Mouse (Mus musculus) kidney, postnatal 10 days (tissue): ENCODE measurements around the gene Cwh43.

Experiments used
- DNase-seq: peaks from one replicate; pipeline ENCODE4 v3.0.0; 2021; ENCODE audit warnings: mixed read lengths

The Cwh43 gene

DNA sequence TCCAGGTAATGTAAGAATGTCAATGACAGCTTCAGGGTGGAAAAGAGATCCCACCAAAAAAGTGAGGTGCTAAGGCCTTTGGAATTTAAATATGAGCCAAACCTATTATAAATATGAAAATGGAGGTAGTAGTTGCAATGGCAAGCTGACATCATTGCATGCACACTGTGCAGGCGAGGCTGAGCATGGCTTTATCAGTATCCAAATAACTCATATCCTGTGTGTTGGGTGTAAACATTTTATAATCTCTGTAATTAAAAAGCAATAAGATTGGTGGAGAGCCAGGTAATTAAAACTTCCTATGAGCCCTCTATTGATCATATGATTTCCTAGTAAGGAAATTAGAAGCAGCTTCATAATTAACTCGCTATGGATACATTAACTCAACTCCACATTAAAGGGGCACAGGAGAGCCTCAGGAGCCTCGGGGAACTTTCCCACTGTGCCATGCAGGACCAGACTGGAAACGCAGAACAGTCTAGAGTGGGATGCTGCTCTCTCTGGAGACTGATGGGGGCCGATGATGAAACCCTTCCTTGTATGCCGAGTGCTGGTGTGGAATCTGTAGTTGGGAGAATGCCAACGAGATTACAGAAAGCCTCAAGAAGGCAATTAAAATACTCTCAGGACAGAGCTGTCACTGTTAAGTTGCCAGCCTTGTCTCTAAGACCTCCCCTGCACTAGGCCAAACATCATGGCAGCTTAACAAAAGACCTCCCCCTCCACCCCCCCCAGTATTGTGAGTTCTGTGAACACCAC, 5.9 kb upstream of the Cwh43 start:
- no peak for DNase-seq

DNA sequence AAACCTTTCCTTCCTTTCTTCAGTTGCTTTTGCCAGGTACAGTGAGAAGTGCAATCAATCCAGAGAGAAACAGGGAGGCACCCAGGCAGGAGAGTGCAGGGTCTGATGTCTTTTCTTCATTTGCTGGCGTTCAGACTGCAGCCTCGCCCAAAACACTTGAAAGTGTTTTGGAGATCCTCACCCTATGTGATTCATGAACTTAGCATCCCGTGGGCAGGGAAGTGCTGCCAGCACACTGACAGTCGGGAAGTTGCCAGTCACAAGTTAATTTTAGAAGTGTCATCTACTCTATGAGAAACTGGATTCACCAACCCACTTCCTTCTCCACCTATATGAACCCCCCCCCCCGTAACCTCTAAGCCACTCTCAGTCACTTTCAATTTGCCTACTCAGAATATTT, 4.5 kb upstream of the Cwh43 start:
- DNase-seq, result no peak

DNA sequence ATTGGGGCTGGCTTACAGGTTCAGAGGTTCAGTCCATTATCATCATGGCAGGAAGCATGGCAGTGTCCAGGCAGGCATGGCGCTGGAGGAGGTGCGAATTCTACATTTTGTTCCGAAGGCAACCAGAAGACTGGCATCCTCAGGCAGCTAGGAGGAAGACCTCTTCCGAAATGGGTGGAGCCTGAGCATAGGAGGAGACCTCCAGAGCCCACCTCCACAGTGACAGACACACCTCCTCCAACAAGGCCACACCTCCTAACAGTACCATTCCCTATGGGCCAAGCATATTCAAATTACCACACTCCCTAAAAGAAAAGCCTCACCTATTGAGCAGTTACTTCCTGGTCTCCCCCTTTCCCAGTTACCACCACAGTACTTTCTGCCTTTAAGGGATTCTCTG, 3.0 kb upstream of the Cwh43 start:
- no peak for DNase-seq

DNA sequence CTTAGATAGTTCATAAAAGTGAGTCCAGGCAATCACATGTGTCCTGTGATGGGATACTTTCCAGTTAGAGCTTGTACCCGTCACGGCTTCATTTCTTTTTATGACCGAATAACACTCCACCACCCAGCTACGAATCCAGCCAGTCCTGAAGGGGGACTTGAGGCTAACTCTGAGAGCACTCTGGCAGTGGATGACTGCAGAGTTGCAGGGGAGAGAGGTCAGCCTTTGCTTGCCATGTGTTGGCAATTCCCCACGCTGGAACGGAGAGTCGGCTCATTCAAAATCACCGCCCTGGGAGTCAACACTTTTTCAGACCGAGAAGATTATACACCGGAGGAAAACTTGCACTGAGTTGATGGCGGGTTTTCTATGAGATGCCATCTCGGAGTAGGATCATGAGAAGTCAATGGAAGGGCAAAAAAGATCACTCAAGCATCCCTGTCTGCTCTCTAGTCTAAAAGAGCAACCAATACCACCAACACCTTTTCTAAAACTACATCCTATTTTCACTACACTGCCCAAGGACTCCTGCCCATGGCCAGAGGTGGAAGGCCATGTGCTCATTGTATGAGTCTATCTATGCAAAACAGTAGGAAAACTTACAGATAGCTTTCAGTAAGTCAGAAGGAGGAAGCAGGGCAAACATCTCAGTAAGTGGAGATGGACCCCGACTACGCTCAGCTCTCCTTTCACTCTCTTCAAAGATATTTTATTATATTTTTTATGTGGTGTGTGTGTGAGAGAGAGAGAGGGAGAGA, 2.4 kb upstream of the Cwh43 start:
- DNase-seq, result no peak

DNA sequence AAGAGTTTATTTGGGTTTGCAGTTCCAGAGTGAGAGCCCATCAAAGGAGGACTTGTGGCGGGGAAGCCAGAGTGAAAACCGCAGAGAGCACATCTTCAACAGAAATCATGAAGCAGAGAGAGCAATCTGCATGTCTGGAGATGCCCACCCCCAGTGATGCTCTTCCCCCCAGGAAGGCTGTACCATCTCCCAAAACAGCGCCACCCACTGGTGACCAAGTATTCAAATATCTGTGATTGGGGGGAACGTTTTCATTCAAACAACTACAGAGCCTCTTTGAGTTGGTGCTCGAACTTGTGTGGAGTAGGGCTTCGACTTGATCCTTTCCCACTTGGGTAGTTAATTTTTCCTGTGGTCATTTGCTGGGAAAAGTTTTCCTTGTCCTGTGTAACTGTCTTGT, 1.1 kb upstream of the Cwh43 start:
- no peak for DNase-seq

DNA sequence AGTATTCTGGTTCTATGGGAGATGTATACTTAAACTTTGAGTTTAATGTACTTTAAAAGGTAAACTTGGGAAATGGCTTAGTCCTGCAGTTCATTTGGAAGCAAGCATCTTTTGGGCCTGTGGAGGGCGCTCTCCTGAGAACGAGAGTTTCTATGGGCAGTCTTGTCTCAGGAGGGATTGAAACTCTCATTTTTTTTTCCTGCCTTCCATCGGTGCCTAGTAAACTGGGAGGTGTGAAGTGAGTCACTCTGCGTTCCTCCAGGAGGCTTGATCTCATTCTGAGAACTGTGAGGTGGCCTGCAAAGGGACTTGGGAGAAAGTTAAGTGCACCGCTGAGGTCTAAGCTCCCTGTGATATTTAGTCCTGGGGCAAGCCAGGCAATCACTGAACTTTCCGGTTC, 986 bp downstream of the Cwh43 start:
- no peak for DNase-seq

DNA sequence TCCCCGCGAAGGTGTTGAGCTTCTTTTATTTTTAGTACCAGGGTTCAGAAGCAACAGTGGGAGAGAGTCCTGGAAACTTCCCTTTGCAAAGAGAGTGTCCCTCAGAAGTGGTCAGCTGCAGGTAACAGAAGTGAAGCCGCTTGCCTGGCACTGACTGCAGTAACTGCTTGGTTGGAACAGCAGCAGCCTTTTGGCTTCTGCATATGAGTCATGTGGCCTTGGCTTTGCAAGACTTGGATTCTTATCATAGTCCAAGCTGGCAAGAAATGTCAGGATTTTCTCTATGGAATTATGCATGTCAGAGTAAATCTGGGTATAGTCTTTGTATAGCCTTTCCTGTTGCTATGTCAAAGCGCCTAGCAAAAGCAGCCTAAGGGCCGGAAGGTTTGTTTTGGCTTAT, 4.1 kb downstream of the Cwh43 start:
- no peak for DNase-seq

DNA sequence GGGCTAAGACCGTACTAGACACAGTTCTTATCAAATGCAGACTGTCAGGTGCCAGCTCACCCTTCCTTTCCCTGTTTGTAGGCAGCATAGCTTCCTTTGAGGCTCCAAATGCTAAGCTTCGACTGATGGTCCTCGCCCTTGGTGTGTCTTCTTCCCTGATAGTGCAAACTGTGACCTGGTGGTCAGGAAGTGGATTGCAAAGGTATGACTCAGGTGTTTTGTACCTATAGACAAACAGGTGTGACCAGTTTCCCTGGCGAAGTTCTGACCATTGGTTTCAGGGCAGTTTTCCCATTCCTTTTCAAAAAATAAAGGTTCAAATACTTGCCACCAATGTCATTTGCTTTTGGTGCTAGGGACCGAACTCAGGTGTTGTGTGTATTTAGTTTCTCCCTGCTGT, 5.9 kb downstream of the Cwh43 start:
- DNase-seq, result no peak

DNA sequence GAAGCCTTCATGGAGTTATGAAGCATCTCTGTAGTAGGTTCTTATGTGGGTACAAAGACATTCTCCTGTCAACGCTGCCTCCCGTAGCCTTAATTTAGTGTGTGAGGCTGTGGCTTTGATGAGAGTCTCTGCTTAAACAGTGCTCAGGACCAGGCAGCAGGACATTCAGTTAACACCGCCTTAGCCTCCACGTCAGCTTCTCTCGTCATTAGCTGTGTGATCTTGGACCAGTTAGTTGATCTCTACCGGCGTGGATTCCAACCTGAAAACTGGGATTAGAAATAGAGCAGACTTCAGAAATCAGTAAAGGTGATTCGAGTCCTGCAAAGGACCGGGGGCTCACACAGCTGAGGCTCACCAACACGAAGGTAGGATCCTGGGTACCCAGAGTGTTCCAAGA, 8.3 kb downstream of the Cwh43 start:
- no peak for DNase-seq

DNA sequence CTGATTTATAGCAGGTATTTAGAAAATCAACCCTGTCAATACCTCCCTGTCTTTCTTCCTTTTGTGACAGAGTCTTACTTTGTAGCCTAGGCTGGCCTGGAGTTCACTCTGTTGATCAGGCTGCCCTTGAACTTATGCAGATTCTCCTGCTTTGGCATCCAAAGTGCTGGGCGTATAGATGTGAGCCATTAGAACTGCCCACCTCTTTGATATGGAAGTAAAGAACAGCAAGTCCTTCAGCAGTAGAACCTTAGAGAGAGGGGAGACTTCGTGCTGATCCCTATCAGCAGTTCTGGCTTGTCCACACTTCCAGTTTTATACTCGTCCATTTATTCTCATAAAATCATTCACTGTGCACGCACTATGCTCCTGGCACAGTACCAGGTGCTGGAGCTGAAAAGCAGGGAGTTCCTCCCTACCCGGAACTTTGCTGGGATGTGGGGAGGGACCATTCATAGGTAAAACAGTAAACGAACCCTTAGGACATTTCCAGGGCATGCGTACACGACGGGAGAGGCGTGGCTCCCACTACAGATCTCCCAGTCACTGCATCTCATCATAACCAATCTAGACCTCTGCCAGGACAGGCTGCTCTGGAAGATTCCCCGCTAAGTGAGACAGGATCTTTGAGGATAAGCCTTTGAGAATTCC, 13.3 kb downstream of the Cwh43 start:
- DNase-seq, result peak; percentile 15

DNA sequence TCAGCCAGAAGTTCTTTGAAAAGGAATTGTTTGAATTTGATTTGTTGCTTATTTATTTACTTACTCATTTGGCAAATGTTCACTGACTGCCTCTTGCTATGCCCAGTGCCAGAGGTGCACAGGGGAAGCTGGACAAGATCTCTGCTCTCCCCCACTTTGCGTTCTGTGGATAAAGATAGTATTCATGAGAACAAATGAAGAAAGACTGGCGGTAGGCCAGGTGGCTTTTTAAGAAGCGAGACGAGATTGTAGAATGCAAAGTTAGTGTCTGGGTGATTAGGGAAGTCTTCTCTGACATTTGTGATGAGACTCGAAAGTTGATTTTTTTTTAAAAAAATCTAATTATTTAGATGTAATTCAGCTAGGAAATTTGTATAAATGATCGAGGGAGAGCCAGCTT, 20.9 kb downstream of the Cwh43 start:
- DNase-seq, result no peak

DNA sequence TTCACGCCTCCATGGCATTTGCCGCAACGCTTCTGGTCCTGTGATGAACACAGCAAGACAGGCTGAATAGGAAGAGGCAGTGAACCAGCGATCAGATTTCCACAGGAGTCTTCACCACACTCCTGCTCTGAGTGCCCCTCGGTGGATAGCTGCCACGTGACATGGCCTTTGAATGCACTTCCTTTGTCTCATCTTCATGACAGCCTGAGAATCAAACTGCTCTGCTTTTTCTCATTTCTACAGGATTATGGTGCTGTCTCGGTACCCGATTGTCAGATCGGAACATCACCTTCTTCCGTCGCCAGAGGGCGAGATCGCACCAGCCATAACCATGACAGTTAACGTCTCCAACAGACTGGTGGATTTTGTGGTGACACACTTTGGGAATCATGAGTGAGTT, 25.7 kb downstream of the Cwh43 start:
- peak; percentile 88 for DNase-seq

DNA sequence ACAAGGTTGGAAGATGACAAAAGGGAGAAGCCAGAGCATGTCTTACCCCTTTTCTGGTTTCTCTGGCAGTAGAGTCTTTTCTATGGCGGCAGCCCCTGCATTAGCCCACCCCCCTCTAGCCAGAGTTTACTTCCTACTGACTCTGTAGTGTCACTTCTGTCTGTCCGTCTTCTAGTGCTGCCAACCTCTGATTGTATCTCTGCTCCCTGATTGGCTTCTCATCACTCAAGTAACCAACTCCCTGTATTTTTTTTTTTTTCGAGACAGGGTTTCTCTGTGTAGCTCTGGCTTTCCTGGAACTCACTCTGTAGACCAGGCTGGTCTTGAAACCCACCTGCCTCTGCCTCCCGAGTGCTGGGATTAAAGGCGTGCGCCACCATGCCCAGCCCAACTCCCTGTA, 26.9 kb downstream of the Cwh43 start:
- DNase-seq, result no peak

DNA sequence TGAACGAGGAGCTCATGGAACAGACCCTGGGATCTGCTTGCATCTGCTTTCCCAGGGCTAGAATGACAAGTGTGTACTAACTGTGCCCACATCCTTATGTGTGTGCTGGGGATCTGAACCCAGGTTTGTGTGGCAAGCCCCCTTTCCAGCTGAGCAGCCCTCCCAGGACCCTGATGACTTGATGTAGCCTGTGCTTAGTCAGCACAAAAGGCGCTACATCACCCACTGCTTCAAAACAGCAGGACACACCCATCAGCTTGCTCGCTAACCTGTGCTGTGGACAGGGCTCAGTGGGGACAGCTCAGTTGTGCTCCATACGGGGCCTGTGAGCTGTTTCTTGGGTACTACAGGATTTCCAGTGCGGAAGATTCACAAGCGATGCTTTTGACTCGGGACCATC, 28.9 kb downstream of the Cwh43 start:
- DNase-seq, result no peak

DNA sequence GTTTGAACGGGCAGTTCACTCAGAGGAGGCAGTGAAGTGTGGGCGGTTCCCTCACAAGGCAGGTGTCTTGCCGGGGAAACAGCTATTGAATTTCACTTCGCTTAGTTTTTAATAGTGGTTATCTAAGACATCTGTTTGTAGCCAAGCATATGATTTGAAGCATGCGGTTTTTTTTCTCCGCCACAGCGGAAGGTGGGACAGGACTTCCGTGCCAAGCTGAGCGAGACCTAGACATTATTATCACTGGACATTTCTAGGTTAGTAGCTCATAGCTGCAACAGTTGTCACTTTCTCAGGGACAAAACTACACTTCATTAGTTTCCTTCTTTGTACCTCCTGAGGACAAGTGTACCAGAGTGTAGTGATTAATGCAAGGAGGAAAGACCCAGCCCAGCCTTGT, 36.3 kb downstream of the Cwh43 start:
- no peak for DNase-seq

DNA sequence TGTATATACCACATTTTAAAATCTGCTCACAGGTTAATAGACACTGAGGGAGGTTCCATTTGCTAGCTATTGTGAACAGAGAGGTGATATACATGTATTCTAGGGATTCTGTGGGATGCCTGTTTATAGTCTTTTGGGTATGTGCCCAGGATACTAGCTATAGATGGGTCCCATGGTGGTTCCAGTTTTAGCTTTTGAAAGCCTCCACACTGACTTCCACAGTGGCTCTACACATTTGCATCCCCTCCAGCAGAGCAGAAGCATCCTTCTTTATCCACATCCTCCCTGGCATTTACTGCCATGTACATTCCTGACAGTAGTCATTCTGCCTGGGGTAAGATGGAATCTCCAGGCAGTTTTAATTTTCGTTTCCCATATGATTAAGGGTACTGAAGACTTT, 44.4 kb downstream of the Cwh43 start:
- no peak for DNase-seq

DNA sequence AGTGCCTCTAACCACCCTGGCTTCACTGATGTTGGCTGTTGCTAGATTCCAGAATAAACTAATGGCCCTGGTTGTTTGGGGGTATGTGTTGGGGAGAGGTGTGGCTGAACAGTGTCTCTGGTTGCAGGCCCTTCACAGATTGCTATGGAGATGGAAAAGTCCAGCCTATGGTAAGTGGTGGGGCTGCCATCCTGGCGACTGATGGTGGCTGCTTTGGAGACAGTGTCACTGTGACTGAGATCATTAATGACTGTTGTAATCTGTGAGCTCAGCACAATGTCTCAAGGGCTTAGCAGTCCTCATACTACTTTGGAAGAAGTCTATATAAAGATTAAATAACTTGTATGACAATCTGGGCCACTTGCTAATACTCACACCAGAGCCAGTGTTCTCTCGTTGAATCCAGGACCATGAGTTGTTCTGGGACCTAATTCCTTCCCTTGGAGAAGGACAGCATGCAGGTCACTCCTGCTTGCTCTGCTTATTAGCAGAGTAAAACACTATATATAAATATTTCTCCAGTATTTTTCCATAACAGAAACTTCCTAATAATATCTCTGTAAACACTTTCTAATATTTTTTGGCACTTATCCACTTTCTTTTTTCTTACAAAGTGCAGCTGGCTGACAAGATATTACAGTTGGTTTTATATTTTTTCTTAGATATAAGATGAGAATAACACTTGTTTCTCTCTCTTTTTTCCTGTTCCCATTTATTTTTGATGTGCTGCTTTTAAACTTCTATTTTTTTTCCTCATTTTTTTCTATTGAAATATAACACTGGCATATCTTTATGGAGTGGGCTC, 48.8 kb downstream of the Cwh43 start:
- DNase-seq, result no peak

DNA sequence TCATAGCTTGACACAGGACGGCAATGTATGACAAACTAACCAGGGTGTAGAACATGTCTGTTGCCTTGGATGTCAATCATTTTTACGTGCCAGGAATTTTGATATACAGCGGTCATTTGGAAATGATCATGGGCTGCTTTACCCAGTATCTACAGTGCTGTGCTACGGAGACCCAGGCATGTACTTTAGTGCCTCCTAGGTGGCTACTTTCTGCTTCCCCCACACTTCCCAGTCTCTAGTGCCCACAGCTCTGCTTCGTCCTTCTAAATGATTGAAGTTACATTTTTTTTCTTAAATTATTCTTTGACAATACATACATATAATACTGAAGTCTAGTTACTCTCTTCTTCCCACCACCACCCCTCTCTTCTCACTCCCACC, 49.4 kb downstream of the Cwh43 start:
- no peak for DNase-seq

DNA sequence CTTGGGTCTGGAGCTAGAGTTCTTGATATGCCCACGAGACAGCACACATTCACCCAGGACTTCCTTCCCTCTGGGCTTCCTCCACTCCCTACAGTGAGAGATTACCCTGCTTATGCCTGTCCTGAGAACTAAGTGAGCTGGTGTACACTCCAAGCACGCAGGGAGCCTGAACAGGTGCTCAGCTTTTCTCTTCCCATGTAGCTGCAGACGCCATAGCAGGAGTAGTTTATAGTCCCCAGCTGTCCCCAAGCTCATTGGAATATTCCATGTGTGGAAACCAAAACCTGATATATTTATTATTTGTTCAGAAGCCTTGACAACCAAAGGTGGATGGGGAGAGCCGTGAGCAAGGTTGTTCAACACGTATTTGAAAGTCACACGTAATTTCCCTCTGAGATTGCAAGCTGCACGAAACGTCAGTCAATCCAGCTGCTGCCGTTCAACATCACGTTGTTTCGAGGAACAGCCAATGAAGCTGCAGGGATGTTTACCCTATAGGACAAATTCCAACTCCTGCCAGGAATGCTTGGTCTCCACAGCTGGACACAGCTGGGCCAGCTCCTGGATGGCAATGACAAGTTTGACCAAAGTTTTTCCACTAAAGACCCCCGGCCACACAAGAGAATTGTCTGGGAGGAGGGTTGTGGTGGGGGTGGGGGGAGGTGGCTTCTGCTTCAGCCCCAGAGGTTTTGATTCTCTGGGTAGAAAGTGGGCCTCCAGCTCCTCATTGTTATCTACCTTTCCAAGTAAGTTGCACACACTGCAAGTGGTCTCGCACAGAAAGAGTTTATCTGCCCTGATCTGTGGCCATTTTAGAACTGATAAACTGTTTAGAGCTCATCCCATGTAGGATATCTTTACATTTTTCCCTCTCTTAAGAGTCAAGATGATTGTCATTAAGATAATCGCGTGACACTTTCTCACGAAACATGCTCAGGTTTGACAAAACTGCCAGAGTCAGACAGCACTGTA, 62.9 kb downstream of the Cwh43 start:
- peak; percentile 12 for DNase-seq

DNA sequence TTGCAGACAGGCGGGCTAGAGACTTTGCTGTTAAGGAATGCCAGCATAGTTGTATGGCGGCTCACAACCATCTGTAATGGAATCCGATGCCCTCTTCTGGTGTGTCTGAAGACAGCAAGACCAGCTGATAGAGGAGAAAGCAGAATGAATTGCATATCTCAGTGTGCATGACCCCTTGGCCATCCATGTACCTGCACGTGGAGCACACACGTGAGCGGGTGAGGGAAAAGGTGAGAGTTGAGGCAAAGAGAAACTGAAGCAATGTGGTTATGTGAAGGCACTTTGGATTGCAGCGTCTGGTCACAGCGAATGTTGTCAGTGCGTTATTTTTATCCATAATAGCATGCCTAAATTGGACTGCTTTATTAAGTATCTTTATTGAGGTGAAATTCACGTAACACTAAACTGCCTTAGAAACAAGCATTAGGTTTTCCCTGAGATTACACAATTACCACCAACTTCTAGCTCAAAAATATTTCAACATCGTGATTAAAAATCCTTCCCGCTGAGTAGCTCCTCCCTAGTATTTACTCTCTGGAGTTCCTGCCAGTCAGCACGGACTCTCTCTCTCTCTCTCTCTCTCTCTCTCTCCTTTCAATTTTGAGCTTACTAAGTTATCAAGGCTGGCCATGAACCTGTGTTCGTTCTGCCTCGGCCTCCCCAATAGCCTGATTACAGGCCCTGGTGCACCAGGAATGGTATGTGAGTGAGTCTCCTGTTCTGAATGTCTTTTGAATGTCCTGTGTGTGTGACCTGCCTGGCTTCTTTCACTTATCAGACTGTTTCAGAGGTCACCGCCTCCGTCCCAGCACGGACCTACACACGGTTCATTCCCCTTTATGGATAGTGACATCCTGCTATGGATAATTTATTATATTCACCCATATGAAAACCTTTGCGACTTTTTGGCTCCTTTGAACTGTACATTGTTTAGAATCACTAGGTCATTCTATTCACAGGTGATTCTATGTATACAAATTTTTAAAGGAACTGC, 68.8 kb downstream of the Cwh43 start:
- no peak for DNase-seq

DNA sequence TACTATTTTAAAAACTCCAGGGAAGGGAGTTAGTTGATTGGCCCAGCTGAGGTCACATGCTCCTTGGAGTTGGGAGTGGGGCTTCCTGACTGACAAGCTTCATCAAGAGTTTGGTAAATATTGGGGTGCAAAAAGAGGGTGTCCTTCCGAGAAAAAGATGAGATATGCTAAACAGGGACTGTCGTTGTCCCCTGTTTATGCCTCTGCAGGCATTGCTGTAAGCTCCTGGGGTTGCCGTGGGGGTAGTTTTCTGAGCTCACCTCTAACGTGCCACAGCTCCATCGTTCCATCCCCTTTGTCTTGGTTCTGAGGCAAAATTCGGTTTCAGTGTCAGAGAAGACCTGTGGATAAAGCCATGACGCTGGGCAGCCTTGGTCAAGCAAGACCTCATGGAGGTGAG, 74.8 kb downstream of the Cwh43 start, which contains the start of gene Dcun1d4:
TSS of gene Dcun1d4 (plus strand) at position 301 of the 400 bp plus-strand sequence.
- DNase-seq, result no peak
